Mouse (Mus musculus): ENCODE results near the gene Phf23.

DNA sequence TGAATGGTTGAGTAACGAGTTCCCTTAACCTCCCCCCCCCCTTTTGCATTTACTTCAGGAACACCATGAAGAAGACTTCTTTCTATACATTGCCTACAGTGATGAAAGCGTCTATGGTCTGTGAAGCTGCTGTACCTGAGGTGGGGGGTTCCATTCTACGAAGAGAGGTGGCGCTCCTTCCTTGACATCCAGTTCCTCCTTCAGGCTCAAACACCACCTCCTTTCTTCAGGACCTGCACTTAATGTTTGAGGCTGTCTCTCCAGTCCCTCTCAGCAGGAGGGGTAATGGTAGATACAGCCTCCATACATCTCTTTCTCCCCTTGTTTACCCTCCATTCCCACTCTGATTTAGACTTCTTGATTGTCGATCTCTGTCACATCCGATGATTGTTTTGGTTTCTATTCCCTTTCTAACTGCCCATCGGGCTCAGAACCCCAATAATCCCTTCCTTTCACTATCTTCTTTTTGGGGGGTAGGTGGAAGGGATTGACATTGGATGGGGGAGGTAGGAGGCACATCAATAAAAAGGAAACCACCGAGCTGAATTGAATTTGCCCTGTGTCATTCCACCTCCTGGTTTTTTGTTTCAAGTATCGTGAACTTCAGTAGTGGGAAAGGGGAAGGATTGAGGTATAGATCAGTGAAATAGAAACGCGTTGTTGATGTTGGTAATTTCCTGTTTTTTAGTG is 1.0 kb upstream of the Phf23 start:
- no peak for TF ChIP-seq EP300 (optimal IDR thresholded peaks at IDR 0.05)
- peak; percentile 36; the same call in 1 of the 2 replicates for TF ChIP-seq CTCF (IDR thresholded peaks at IDR 0.05; ENCODE audit: low read depth)

All from stomach, postnatal 0 days (tissue).